Mouse (Mus musculus) cerebellum, adult 11 months (tissue): ENCODE measurements at regions not wholly inside any gene's neighbourhood (a gene's known extent, or its start where the extent isn't known, plus 50 kb on each side); places are given as distances from the start of the nearest gene placed in this dataset.

Experiments
- DNase-seq: peaks from one replicate; pipeline ENCODE4 v3.0.0; 2022

- DNase-seq, result no peak
Observed at GRCm38 (mm10) chr8:8258231-8258638, 402.8 kb downstream of the Efnb2 start.

DNA sequence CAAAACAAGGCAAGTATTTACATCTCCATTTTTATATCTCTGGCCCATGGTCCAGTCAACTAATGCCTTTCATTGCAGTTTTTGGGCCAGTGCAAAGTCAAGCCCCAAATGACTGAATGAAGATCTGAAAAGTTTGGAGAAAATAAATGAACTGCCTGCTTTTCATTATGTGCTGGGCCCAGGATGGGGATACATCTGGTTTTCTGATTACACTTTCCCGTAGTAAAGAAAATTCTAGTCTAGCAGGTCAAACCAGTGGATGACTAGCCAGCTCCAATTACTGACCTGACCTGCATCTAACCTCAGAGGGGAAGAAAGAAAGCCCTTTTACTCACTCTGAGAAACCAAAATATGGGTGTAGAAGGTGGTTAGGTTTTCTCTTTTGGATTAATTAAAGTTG, 404.7 kb downstream of the Efnb2 start:
- DNase-seq, result no peak

DNA sequence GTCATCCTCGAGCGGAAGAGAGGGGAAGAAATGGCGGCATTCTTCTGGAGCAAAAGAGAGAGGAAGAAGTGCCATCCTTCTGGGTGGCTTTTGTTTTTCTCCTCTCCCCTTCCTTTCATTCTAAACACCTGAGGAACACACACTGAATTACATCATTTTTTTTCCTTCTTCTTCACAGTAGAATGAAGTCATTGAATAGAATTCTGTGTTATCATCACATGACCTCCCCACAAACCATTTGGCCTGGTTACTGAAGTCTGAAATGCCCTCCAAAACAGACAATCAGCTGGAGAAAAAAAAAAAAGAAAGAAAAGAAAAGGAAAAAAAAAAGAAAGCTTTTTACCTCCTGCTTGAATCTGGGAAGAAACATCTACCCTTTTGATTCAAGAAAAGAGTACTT, 406.6 kb downstream of the Efnb2 start:
- no peak for DNase-seq

- no peak for DNase-seq
Observed at GRCm38 (mm10) chr8:8244599-8244998, 416.4 kb downstream of the Efnb2 start.

DNA sequence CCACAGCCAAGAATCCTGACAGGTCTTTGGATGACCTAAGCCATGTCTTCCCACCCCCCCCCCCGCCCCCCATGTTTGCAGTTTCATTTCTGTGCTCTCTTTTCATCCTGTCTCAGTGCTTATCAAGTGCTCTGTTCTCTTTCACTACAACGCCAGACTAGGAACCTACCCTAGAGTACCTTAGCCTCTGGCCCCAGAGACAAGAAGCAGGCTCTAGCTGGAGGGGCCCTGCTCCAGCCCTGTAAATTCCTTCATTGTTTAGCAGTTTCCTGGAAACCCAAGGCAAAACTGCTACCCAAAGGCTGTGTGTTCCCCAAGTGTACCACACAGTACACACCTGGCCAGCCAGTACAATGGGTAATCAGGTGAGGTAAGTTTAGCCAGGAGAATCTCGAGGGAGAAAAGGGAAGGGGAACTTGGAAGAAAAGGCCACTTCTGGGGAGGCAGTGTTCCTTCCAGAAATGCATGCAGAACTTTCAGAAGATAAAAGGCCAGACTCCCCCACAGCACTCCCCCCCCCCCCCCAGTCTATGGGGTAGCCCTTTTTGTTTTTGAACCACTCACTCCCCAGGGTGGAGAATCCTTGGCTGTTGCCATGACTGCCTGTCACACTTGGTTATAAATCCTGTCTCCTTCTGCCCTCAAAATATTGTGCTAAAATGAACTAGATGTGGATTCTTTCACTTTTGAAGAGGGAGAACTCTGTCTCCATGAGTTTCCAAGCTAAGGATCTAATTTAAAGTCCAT, 419.1 kb downstream of the Efnb2 start:
- no peak for DNase-seq

DNA sequence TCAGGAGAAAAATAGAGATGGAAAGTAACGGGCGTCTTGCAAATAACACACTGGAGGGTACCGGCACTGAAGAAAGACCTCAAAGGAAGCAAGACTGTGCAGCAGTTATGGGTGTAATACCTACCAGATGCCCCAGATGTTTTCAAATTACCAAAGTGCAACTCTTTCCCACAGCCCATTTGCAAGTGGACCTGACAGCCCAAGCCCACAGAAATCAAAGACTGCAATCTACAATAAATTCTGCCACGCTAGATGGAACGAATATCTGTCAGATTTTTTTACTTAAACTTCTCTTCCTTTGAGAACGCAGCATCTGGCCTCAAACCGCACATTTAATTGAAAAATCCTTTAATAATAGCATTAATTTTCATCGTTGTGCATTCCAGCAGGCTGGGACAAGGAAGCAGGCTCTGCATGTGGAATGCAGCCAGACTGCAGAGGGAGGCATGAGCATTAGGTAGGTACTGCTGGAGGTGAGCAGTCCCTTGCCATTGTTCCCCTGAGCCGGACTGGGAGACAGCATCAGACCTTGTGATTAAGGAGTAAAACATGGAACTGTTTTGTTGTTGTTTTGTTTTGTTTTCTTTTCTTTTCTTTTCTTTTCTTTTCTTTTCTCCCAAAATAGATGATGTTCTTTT, 419.9 kb downstream of the Efnb2 start:
- DNase-seq, result no peak

GRCm38 (mm10) chr8:8239489-8239888, 421.6 kb downstream of the Efnb2 start:
- DNase-seq, result no peak

GRCm38 (mm10) chr8:8238051-8238450, 423.0 kb downstream of the Efnb2 start:
- no peak for DNase-seq

GRCm38 (mm10) chr8:8233616-8234015, 427.4 kb downstream of the Efnb2 start:
- DNase-seq, result peak; percentile 9

GRCm38 (mm10) chr8:8233156-8233555, 427.9 kb downstream of the Efnb2 start:
- no peak for DNase-seq

- no peak for DNase-seq
Observed at GRCm38 (mm10) chr8:8231996-8232632, 428.9 kb downstream of the Efnb2 start.

DNA sequence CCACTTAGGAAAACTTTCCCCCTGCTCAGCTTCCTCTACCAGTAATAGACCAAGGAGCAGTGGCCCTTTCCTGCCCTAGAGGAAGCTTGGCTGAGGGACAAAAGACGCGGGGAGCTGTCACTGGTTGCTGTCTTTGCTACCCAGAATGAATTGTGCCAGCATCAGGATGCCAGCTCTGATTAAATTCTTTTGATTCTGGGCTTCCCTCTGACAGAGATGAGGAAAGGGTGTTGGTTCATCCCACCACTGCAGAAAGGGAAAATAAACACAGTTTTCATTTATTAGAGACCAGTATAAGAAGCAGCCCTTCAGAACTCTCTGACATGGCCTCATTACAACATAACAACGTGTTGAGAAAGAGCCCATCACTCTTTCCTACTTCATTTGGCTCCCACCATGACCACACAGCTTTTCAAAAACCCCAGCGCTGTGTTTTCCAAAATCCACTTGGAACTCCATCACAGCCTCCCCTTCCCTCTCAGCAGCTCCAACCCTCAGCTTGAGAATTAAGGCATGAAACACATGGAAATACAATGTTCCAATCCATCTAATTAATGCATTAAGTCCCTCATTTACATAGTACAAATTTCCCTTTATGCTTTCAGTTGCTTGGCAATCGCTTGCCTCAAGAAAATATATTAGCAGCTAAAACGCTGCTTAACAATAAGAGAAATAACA, 429.6 kb downstream of the Efnb2 start:
- DNase-seq, result no peak

GRCm38 (mm10) chr8:8225994-8226393, 435.0 kb downstream of the Efnb2 start:
- DNase-seq, result no peak

DNA sequence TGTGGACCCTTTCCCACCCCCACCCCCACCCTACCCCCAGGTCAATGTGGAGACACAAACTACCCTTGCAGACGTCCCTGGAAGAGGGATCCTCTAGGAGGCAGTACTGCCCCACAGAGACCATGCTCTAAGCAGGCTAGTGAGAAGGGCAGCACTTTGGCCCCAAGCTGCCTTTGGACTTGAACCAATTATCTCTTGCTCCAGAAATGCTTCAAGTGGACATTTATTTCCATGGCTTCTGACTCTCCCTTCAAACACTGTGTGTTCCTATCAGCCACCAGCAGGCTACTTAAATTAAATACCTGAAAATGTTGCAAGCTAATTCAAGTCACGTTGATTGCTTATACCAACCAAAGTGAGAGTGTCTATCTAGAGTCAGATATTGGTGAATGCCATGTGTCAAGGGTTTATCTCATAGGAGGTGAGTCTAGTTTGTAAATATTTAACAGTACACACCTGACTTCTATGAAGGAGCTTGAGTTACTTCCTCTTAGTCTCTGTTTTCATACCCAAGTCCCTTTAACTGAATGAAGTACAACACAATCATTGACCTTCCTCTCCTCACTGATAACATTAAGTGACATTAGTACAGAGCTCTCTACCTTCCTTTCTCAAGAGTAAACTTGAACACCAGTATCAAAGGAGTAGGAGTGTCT, 435.7 kb downstream of the Efnb2 start:
- DNase-seq, result no peak

GRCm38 (mm10) chr8:8220395-8221031, 440.5 kb downstream of the Efnb2 start:
- no peak for DNase-seq

- DNase-seq, result no peak
Observed at GRCm38 (mm10) chr8:8219701-8220394, 441.2 kb downstream of the Efnb2 start.

- no peak for DNase-seq
Observed at GRCm38 (mm10) chr8:8193036-8193435, 468.0 kb downstream of the Efnb2 start.

DNA sequence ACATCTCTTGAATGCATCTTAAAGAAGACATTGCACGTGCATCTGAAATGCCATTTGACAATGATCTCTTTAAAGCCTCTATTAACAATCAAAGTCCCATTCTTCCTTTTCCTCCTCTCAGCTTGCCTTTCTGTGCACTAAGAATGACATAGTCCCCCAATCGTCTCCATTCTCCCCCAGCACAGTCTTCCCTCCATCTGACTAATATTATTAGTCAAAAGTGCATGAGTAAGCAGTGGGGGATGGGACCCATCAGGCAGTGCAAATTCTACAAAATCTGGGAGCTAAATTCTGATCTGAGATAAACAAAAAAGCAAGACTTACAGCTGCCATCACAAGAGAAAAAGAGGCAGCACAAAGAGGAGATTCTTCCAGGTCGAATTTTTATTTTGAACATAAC, 475.0 kb downstream of the Efnb2 start:
- no peak for DNase-seq

DNA sequence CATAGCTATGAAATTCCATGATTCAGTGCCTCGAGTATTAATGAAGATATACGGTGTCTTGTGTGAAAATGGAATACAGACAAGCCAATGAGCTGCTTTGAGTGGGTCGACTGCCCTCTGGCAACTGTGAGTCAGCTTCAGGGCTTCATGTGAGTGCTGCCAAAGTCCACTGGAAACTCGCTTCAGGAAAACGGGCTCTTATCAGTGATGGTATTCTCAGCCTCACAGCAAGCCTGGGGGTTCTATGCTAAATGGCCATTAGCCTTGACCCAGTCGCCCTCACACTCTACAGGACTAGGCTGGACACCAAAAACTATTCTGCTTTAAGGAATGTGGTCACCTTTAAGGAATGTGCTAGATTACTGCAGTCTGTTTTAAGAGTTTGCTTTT, 477.8 kb downstream of the Efnb2 start:
- DNase-seq, result no peak

- DNase-seq, result no peak
Observed at GRCm38 (mm10) chr8:8182616-8183232, 478.3 kb downstream of the Efnb2 start.

DNA sequence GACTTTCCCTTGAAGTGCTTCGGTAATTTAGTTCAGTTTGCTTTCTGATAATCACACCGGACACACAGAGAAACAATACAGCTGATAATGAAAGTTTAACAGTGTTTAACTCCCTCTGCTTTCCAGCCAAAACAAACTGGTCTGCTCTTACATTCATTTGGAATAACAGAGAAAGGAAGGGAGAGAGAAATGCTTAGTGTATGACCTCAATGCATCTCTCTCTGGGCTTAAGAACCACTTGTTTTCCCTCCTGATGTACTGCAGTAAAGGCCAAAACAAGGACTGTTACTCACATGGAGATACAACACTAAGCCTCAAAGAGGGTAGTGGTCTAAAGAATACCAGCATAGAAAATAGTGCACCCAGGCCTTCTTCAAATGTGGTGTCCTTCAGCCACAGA, 478.9 kb downstream of the Efnb2 start:
- no peak for DNase-seq

- DNase-seq, result no peak
Observed at GRCm38 (mm10) chr8:8174286-8174685, 486.8 kb downstream of the Efnb2 start.
